Mouse (Mus musculus) testis, adult 2 months (tissue): ENCODE measurements around the gene Plppr3. TPM values are rescaled to one million over a fixed set of nuclear protein-coding genes. Genes with fewer than 3 reads are reported as not detected.

ENCODE experiments used
- H3K27ac ChIP-seq: fragments of 200-500 bp; 2 replicates; pipeline ENCODE4 v1.5.1; 2012; ENCODE audit warnings: low read depth, low read length; ENCODE audit not compliant: control insufficient read depth, insufficient read depth
- H3K27me3 ChIP-seq: fragments of 200-500 bp; 2 replicates; pipeline ENCODE4 v1.6.1; 2012; ENCODE audit warnings: mild to moderate bottlenecking, low read length, moderate library complexity; ENCODE audit not compliant: control insufficient read depth, insufficient read depth
- H3K36me3 ChIP-seq: fragments of 200-500 bp; 2 replicates; pipeline ENCODE4 v1.6.1; 2012; ENCODE audit warnings: mild to moderate bottlenecking, low read length; ENCODE audit not compliant: control insufficient read depth, insufficient read depth
- H3K4me1 ChIP-seq: fragments of 200-500 bp; 2 replicates; pipeline ENCODE4 v1.6.1; 2012; ENCODE audit warnings: low read length; ENCODE audit not compliant: control insufficient read depth, insufficient read depth
- H3K4me3 ChIP-seq: fragments of 200-500 bp; 2 replicates; pipeline ENCODE4 v1.5.1; 2012; ENCODE audit warnings: low read depth, mild to moderate bottlenecking, low read length, moderate library complexity, mixed read lengths; ENCODE audit not compliant: control insufficient read depth
- CTCF ChIP-seq: fragments of 200-500 bp; IDR thresholded peaks from 2 replicates; pipeline ENCODE4 v1.5.1; 2012; ENCODE audit warnings: low read depth, mild to moderate bottlenecking, inconsistent platforms, low read length, moderate library complexity; ENCODE audit not compliant: control insufficient read depth, insufficient read depth, insufficient replicate concordance
- POLR2A ChIP-seq: fragments of 200-500 bp; IDR thresholded peaks from 2 replicates; pipeline ENCODE4 v1.6.1; 2012; ENCODE audit warnings: low read depth, mild to moderate bottlenecking, inconsistent platforms, low read length, moderate library complexity; ENCODE audit not compliant: control insufficient read depth
- polyA plus RNA-seq: library from polyadenylated mRNA; depleted of rRNA; stranded (reverse); fragments of >200 nt; gene quantifications from 2 replicates; pipeline ENCODE4 v1.2.3, GENCODE M21; 2012

Gene Plppr3
- polyA plus RNA-seq, 1 experiment, result 2.7 TPM

DNA sequence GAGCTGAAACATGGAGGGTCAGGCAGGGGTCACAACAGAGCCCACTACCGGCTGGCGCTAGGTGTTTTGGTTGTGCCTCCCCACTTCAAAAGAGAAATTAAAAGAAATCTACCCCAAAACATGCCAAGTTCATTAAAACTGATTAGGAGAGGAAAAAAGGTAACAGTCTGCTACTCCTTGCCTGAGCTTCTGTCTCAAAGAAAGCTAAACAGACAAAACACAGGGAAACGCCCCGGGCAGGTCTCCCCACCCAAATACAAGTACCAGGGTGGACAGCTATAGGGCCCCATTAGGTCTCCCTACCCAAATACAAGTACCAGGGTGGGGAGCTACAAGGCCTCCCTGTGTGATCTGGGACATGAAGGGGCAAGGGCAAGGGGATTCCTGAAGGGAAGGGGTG, 36.1 kb upstream of the Plppr3 start, which contains the start of gene Gm26602:
Gm26602 (plus strand) TSS at position 301 of the 400 bp plus-strand sequence.
- TF ChIP-seq CTCF, result no peak
- TF ChIP-seq POLR2A, result no peak
- H3K4me3 ChIP-seq, result no peak within 1 kb of the TSS
- no peaks in the 10 kb centered on the region for H3K36me3 ChIP-seq
- no peak within 1 kb of the TSS for H3K27ac ChIP-seq
- no peaks in the 10 kb centered on the region for H3K27me3 ChIP-seq
- peaks cover 7% of the 10 kb centered on the region for H3K4me1 ChIP-seq

- no peak overlapping the region; the same call in 1 of the 2 replicates for H3K4me3 ChIP-seq
These were observed 34.9 kb upstream of the Plppr3 start for GRCm38 (mm10) chr10:79909092-79909922.

DNA sequence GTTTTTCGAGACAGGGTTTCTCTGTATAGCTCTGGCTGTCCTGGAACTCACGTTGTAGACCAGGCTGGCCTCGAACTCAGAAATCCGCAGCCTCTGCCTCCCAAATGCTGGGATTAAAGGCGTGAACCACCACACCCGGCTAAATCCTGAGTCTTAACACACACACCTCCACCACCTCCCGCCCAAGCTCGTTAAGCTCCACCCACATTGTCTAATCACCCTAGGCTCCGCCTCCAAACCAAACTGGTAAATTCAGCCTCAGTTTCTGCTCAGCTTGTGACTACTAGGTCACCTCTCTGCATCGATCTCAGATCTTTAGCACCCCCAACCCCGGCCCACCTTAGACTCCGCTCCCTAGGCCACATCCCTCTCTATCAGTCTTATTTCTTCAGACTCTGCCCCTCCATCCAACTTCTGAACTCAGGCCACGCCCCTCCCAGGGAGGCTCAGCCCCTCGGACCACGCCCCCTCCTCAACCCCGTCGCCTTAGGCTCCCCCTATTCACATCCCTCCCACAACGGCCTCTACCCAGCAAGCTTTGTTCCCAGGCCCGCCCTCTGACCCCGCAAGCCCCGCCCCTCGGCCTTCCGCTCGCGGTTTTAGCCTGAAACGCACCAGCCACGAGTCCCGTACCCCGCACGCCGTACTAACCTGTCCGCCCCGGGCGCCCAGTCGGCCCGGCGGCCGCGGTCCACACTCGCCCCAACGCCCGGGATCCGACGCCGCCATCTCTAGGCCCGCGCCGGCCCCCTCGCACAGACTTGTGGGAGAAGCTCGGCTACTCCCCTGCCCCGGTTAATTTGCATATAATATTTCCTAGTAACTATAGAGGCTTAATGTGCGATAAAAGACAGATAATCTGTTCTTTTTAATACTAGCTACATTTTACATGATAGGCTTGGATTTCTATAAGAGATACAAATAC, 34.0 kb upstream of the Plppr3 start, which contains the start of gene Med16:
Med16 (minus strand) TSS at position 757 of the 925 bp plus-strand sequence.
- no peaks in the 10 kb centered on the region for H3K36me3 ChIP-seq
- no peaks in the 10 kb centered on the region for H3K27me3 ChIP-seq
- TF ChIP-seq POLR2A (peak; percentile 69), CTCF (no peak)
- peak within 1 kb of the TSS; percentile 99 for H3K27ac ChIP-seq
- peaks cover 7% of the 10 kb centered on the region for H3K4me1 ChIP-seq
- peak within 1 kb of the TSS; percentile 97 for H3K4me3 ChIP-seq

More at GRCm38 (mm10) chr10:79909092-79909922, 34.9 kb upstream of the Plppr3 start:
- no peaks in the 10 kb centered on the region for H3K36me3 ChIP-seq
- no peaks in the 10 kb centered on the region for H3K27me3 ChIP-seq
- peaks cover 7% of the 10 kb centered on the region for H3K4me1 ChIP-seq
- TF ChIP-seq POLR2A (no peak), CTCF (no peak)
- peak overlapping the region; percentile 57 for H3K27ac ChIP-seq

- Histone ChIP-seq H3K4me3 (peak overlapping the region; percentile 27), H3K36me3 (no peaks in the 10 kb centered on the region), H3K27ac (no peak overlapping the region), H3K27me3 (no peaks in the 10 kb centered on the region), H3K4me1 (peaks cover 7% of the 10 kb centered on the region)
- no peak for TF ChIP-seq CTCF
- no peak for TF ChIP-seq POLR2A
These were observed 33.0 kb upstream of the Plppr3 start for GRCm38 (mm10) chr10:79907415-79907814.

DNA sequence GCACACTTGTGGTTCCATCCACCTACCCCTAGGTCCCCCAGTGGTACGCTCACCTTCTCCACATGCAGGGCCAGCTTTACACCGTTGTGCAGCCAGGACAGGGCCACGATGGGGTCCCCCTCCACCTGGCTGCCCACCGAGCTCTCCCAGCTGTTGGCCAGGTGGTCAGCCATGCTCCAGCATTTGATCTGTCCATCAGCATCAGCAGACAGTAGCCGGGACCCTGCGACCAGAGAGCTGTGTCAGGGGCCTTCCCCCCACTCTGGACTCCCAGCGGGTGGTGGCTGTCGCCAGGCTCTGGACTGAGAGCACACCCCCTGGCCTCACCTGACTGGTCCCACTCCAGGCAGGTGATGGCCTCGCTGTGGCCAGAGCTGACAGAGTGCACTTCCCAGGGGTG, 32.3 kb upstream of the Plppr3 start:
- Histone ChIP-seq H3K27ac (no peak overlapping the region), H3K36me3 (no peaks in the 10 kb centered on the region), H3K27me3 (no peaks in the 10 kb centered on the region), H3K4me3 (no peak overlapping the region), H3K4me1 (peaks cover 7% of the 10 kb centered on the region)
- TF ChIP-seq POLR2A (no peak), CTCF (no peak)

GRCm38 (mm10) chr10:79900951-79901410, 26.5 kb upstream of the Plppr3 start:
- no peaks in the 10 kb centered on the region for H3K27me3 ChIP-seq
- H3K27ac ChIP-seq, result no peak overlapping the region
- TF ChIP-seq CTCF (no peak), POLR2A (no peak)
- H3K36me3 ChIP-seq, result no peaks in the 10 kb centered on the region
- H3K4me3 ChIP-seq, result no peak overlapping the region
- H3K4me1 ChIP-seq, result no peaks in the 10 kb centered on the region
